Mouse (Mus musculus): ENCODE data around the gene Sprr2e.

DNA sequence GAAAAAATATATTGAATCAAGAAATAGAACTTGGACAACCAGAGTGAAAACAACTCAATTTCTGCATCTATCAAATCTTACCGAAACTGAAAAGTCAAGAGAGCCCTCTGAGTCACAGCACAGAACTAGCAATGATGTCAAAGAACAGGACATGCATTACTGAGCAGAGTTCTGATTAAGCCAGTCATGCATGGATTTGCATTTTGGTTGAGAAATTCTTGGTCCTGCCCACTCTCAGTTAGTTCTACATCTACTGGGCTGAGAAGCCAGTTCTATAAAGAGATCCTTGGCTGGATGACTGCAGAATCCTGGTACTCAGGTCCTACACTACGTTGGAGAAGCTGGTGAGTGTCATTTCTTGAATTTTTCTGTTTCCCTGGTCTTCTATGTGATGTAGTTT, 21.7 kb downstream of the Sprr2e start:
- TF ChIP-seq CTCF (IDR thresholded peaks at IDR 0.05; ENCODE audit: control insufficient read depth, insufficient read depth, insufficient read length) (no peak), CEBPB (IDR thresholded peaks at IDR 0.05; ENCODE audit: low read depth) (no peak), MYOD1 (IDR thresholded peaks at IDR 0.05; ENCODE audit: control insufficient read depth, insufficient read length, low read depth) (no peak)
